Mouse (Mus musculus) lung, postnatal 25 days (tissue): ENCODE data around the gene Copz2.

ENCODE experiments used
- DNase-seq: peaks from one replicate; pipeline ENCODE4 v3.0.0; 2022; ENCODE audit warnings: low spot score

Gene Copz2

DNA sequence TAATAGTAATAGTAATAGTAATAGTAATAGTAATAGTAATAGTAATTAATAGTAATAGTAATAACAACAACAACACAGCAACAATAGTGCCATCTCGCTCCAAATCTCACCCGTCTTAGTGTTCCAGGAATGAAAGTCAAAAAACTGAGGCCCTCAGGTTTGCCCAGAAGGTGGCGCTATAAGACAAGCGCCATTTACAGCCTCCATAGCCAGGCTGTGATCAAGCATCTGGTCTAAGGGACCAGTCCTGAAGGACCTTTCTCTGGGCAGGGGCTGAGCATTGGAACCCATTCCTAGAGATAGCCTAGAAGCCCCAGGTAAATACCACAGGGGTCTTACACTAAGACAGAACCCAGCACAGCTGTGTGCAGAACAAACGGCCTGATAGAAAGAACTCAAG lies 17.5 kb downstream of the Copz2 start:
- peak; percentile 62 for DNase-seq

DNA sequence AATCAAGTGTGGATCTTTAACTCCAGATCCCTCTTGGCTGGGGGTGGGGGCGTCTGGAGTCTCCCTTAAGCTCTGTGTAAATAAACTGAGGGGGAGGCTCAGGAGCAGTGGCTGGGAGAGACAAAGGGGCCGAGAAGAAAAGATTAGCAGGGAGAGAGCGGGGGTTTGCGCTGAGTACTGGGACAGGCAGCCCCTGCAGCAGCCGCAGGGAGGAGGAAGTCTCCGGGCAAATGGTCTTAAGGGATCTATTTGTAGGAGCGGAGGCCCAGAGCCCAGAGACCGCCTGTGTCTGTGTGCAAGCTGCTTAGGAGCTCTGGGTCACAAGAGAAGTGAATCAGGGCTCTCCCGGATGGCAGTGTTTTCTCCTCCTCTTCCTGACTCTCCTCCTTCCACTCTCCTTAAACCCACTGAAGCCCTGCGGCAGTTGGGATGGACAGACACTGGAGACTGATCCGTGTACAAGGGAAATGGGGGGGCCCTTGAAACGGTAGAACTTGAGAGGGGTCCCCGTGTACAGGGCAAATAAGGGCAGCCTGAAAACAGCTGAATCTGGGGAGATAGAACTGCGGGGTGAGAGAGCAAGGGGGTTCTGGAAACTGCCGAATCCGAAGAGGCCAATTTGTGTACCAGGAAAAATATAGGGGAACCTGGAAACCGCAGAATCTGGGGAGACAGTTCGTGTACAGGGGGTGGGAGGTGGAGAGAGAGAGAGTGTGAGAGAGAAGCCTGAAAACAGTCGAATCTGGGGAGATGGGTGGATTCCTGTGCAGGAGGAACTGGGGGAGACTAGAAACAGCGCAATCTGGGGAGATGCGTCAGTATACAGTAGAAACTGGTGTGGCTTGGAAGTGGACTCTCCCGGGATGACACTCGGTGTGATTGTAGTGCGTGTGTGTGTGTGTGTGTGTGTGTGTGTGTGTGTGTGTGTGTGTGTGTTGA lies 23.0 kb downstream of the Copz2 start:
- no peak for DNase-seq

DNA sequence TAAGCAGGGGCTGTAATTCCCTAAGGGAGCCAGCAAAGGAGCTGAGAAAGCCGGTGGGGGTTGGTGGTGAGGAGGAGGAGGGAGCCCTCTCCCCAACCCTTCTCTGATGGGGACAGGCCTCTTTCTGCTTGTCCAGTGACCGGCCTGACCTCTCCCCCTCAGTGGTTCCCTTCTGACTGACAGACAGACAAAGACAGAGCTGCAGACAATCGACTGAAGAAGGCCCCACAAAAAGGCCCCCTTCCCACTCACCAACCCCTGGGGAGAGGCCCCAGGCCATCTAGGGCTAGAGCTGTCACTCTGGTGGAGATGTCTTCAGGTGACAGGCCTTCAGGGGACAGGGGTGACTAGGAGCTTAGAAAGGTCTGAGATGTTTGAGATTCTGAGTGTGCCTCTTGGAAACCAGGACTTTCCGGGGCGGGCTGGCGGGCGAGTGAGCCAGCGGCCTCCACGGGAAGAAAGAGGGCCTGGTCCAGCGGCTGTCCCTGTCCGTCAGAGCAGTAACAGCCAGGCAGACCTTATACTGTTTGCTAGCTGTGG lies 24.0 kb downstream of the Copz2 start:
- no peak for DNase-seq

GRCm38 (mm10) chr11:96875270-96875669 lies 25.6 kb downstream of the Copz2 start:
- DNase-seq = no peak

DNA sequence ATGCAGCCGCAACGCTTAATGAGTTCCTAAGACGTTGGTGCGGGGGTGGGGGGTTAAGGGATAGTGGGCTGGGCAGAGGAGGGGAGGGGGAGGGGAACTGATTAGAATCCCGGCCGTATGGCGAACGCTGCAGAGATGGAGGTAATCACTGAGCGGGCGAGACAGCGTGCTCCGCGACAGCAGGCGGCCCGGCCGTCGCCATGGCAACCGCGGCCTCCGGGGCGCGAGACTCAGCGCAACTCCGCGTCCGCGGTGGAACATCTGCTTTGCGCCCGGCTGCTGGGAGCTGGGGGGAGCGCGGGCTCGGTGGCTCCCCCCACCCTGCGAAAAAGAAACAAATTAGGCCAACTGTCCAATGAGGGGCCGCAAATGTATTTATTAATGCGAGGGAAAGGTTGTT lies 26.1 kb downstream of the Copz2 start:
- DNase-seq = peak; percentile 35

DNA sequence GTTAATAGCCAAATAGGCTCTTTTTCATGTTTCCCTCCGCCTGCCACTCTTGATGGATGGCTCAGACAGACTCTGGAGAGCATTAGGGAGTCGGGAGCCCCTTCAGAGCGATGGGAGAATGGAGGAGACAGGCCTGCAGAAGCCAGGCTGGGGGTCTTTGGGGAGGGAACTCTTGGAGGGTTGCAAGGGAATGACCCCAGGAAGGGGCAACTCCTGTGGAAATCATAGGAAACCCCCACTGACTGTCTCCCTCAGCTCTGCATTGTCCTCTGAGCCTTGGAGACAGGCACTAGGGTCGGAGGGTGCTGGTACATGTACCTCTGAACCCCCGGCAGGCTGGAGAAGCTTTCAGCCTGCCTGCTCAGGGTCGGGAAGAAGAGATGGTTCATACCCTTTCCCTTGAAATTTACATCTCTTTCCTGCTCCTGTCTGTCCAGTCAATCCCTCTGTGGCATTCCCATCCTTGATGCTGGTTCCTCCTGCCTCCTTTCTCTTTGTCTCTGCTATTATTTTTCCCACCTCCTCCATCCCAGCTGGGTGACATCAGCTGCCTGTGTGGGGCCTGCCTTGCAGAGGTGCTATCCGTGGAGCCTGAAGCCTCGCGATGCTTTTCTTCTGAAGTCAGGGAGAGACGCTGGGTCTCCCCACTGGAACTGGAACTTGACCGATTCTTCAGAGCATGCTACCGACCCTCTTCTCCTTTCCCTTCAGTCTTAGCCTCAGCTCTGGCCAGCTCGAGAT lies 26.8 kb downstream of the Copz2 start:
- DNase-seq = no peak

DNA sequence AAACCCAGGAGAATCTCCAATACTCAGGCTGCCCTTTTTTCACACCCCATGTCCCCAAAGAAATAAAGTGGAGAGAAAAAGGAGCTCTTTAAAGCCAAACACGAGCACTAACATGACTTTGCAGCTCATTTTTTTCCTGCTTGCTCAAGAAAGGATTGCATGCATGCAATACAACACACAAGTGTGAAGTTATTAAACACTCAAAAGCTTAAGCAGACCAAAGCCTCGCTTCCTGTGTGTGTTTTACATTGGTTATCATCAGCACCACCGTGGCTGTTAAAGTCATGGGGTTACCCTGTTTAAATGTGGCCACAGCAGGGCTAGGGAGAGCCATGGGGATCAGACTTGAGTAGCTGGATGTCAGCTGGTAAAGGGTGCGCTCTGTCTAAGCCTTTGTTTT lies 27.4 kb downstream of the Copz2 start:
- no peak for DNase-seq

DNA sequence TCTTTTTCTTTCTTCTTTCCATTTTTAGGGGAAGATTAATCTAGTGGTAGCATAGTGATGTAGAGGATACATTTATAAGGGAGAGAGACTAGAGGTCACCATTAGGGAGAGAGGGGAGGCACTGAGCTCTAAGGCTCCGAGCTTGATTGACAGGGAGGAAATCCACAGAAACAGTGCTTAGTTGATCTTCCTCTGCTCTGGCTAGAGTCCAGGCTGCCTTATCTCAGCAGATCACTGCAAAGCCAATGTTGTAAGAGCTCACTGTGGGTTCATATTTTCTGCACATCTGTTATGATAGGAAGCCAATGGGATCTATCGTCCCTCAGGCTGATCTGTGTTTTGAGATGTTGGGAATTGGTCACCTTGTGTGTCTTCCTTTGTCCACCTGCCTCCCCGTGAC lies 29.0 kb downstream of the Copz2 start:
- no peak for DNase-seq

DNA sequence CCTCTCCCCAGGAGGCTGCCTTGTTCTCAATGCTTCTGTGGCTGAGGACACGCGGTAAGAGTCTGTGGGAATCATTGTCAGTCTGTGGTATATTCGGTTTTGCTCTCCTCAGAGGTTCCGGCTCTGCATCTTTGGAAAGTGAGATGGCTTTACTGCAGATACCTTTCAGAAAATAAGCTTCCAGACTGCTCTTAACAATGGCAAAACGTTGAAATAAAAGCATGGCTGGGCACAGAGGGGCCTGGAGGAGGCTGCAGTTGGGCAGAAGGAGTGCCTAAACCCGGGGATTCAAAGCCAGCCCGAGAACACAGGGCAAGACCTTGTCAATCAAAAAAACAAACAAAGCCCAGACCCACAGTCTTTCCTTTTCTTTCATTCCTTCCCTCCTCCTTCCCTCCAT lies 29.7 kb downstream of the Copz2 start:
- DNase-seq = no peak

- peak; percentile 31 for DNase-seq
These were observed 30.6 kb downstream of the Copz2 start for GRCm38 (mm10) chr11:96880296-96880695.

GRCm38 (mm10) chr11:96885901-96886340 lies 36.3 kb downstream of the Copz2 start:
- no peak for DNase-seq

- no peak for DNase-seq
These were observed 37.4 kb downstream of the Copz2 start for GRCm38 (mm10) chr11:96886942-96887546.

DNA sequence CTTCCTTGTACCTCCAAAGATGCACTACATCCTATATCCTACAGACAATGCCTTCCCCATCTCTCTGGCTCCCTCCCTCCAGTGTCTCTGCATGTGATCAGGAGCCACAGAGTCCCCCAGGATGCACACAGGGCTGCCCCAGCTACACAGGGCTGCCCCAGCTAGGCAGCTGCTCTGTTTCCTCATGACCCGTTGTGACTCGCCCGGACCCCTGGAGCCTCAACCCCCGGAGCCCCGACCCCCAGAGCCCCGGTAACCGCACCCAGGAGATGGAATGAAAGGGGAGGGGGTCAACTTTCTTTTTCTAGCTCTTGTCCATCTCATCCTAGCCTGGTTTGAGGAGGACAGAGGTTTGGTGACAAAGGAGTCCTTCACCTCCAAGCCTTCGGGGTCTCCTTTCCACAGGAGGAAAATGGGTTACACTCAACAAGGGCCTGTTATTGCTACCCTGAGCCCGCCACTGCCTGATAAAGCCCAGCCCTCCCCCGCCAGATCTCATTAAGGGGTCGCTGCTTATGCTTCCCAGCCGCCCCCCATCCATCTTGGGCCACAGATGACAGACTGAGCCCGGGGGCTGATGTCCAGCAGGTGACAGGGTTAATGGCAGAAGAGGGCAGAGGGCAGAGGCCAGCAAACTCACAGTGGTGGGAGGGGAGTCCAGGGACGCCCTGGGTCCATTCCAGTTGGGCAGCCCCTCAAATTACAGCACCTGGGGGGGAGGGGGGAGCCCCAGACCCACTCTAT lies 42.3 kb downstream of the Copz2 start:
- DNase-seq = no peak

DNA sequence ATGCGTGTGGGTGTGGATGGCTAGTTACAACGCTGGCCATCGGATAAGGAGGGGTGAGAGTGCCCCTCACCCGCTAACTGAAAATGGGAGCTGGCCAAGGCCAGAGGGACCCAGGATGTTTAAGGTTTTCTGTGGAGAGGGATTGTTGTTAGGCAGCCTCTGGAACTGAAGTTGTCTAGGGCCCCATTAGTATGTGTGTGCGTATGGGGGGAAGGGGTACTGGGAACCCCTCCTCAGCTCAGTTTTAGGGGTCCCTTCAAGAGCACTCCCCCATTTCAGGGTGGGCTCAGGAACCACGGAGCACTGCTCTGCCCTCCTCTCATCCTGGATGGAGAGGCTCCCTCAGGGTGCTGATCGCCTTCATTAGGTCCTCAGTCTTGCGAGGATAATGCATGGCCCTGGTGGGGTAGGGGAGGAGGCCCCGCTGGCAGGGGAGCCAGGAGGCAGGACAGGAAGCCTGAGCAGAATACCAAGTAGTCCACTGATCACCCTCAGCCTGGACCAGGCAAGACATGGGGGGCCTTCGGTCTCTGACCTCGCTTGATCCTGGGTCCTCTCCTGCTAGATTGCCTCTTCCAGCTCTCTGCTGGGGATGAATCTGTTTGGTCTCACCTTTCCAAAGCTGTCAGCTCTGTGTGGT lies 43.7 kb downstream of the Copz2 start:
- no peak for DNase-seq

DNA sequence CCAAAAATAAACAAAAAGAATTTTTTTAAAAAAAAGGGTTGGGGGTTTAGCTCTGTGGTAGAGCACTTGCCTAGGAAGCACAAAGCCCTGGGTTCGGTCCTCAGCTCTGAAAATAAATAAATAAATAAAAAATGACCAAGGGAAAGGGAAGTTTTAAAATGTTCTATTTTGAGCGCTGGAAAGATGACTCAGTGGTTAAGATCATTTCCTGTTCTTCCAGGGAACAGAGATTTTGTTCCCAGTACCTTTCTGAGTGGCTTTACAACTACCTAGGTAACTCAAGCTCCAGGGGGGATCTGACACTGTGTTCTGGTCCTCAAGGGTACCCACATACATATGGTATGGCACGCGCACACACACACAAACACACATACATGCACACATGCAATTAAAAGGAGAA lies 46.2 kb downstream of the Copz2 start:
- DNase-seq = no peak

DNA sequence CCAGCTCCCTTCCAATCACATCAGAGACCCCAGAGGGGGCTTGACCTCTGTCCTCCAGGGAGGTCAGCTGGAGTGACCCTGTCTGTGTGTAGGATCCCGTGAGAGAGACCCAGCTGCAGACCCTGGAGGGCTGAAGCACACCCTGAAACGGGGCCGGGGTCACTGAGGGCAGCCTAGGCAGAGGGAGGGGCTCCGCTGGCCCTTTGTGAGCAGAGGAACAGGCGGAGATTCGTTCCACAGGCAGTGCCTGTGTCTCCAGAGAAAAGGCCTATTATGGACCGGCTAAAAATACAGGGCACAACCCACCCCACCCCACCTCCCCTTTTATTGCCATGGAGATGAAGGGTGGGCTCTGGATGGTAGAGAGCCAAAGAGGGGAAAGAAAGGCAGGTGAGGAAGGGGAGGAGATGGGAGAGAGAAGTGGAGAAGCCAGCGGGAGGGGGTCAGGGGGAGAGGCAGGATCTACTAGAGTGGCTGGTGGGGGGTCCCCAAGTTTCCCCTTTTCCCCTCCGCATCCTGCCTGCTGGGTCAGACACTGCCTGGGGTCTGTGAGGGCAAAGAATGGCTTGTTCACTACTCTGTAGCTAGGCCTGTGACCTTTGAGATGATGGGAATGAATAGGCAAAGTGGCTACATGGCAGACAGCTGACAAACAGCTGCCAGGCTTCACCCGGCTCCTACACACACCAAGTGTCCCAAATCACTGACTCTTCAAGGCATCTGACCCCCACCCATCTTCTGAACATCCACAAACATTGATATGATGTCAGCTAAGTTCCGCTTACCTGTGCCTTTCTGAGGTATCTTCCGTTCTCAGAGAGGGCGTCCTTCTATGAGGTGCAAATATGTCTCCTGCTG lies 50.0 kb downstream of the Copz2 start:
- DNase-seq = no peak

GRCm38 (mm10) chr11:96901332-96901731 lies 51.7 kb downstream of the Copz2 start:
- DNase-seq = no peak

- no peak for DNase-seq
These were observed 53.3 kb downstream of the Copz2 start for GRCm38 (mm10) chr11:96902639-96903635.
